Mouse (Mus musculus) cerebellum, adult 2 months (tissue): Measurements from ENCODE around the gene Erc2.

ENCODE experiments used
- CTCF ChIP-seq: fragments of 200-500 bp; IDR thresholded peaks from 2 replicates; pipeline ENCODE4 v1.5.1; 2011; ENCODE audit warnings: low read depth, mild to moderate bottlenecking, control low read depth, low read length, moderate library complexity, borderline replicate concordance; ENCODE audit not compliant: insufficient read depth
- POLR2A ChIP-seq: fragments of 200-500 bp; IDR thresholded peaks from 2 replicates; pipeline ENCODE4 v1.6.1; 2011; ENCODE audit warnings: low read length, control low read depth, borderline replicate concordance; ENCODE audit not compliant: insufficient read depth

DNA sequence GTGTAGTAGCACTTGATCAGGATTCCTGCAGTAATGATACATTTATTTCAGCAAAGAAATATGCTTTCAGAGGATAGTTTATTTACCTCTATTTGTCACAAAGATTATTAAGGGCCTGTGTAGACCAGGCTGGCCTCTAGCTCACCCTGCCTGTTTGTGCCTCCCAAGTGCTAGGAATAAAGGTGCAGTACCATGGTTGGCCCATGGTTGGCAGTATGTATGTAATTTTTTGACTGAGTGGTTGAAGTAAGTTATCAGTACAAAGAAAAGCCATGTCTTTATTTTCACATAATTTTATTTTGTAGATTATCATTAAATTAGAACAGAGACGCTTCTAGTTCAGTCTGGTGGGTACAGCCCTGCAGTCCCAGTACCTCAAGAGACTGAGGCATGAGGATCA is 136.0 kb downstream of the Erc2 start:
- TF ChIP-seq POLR2A = no peak
- no peak for TF ChIP-seq CTCF
